Mouse (Mus musculus) embryonic fibroblast, embryonic 13.5 days (primary cell): ENCODE measurements around the gene Pnkp.

Source experiments
- CTCF ChIP-seq: IDR thresholded peaks from 2 replicates; pipeline ENCODE4 v1.5.1; 2011; ENCODE audit warnings: mild to moderate bottlenecking, control low read depth, low read length, moderate library complexity, borderline replicate concordance; ENCODE audit not compliant: insufficient read depth
- POLR2A ChIP-seq: IDR thresholded peaks from 2 replicates; pipeline ENCODE4 v1.6.1; 2011; ENCODE audit warnings: low read depth, mild to moderate bottlenecking, control low read depth, low read length, moderate library complexity

- no peak for TF ChIP-seq CTCF
- no peak for TF ChIP-seq POLR2A
These were observed 10.1 kb upstream of the Pnkp start for GRCm38 (mm10) chr7:44846804-44847203.
